Mouse (Mus musculus) c-Kit-positive CD71-positive TER-119-positive erythroid progenitor cells, embryonic 14.5 days (primary cell): Measurements from ENCODE around the gene C4b.
"Not testable (repeated sequence)": the region's sequence is repeated elsewhere in the genome, so short reads cannot be mapped to it uniquely, and the experiment has no call there.

Source experiments
- DNase-seq: peaks from one replicate; pipeline ENCODE4 v3.0.0-alpha.2; 2013; ENCODE audit warnings: low spot score

Gene C4b

GRCm38 (mm10) chr17:34743719-34744118 lies at the start of gene C4b:
C4b (minus strand) TSS chr17:34743882.
- no peak for DNase-seq

GRCm38 (mm10) chr17:34777680-34778325 lies 34.1 kb upstream of the C4b start:
- no peak for DNase-seq

GRCm38 (mm10) chr17:34761471-34761870 lies 17.8 kb upstream of the C4b start:
- no peak for DNase-seq

GRCm38 (mm10) chr17:34746531-34746930 lies 2.8 kb upstream of the C4b start:
- DNase-seq = no peak

GRCm38 (mm10) chr17:34745166-34745565 lies 1.5 kb upstream of the C4b start:
- not testable (repeated sequence) for DNase-seq

- DNase-seq = not testable (repeated sequence)
Observed at GRCm38 (mm10) chr17:34744611-34745010, 929 bp upstream of the C4b start.

- no peak for DNase-seq
Observed at GRCm38 (mm10) chr17:34744206-34744605, 524 bp upstream of the C4b start.

GRCm38 (mm10) chr17:34740280-34740679 lies 3.4 kb downstream of the C4b start:
- DNase-seq = no peak

GRCm38 (mm10) chr17:34739708-34740107 lies 4.0 kb downstream of the C4b start:
- not testable (repeated sequence) for DNase-seq

- not testable (repeated sequence) for DNase-seq
Observed at GRCm38 (mm10) chr17:34737466-34737865, 6.2 kb downstream of the C4b start.

GRCm38 (mm10) chr17:34729779-34730553 lies 13.7 kb downstream of the C4b start:
- not testable (repeated sequence) for DNase-seq

GRCm38 (mm10) chr17:34729155-34729554 lies 14.5 kb downstream of the C4b start:
- DNase-seq = not testable (repeated sequence)

GRCm38 (mm10) chr17:34727887-34728286 lies 15.8 kb downstream of the C4b start:
- no peak for DNase-seq

GRCm38 (mm10) chr17:34723066-34723465 lies 20.6 kb downstream of the C4b start:
- no peak for DNase-seq

- not testable (repeated sequence) for DNase-seq
Observed at GRCm38 (mm10) chr17:34722238-34722637, 21.4 kb downstream of the C4b start.

- not testable (repeated sequence) for DNase-seq
Observed at GRCm38 (mm10) chr17:34719886-34720285, 23.8 kb downstream of the C4b start.

GRCm38 (mm10) chr17:34717401-34717800 lies 26.3 kb downstream of the C4b start:
- no peak for DNase-seq

GRCm38 (mm10) chr17:34716247-34716646 lies 27.4 kb downstream of the C4b start:
- no peak for DNase-seq

- not testable (repeated sequence) for DNase-seq
Observed at GRCm38 (mm10) chr17:34715451-34715850, 28.2 kb downstream of the C4b start.

- DNase-seq = not testable (repeated sequence)
Observed at GRCm38 (mm10) chr17:34714908-34715445, 28.7 kb downstream of the C4b start.

- DNase-seq = not testable (repeated sequence)
Observed at GRCm38 (mm10) chr17:34714181-34714907, 29.3 kb downstream of the C4b start.

- DNase-seq = no peak
Observed at GRCm38 (mm10) chr17:34712951-34713350, 30.7 kb downstream of the C4b start.
